Mouse (Mus musculus) bone marrow macrophage, adult 2 months (primary cell): ENCODE measurements at regions not wholly inside any gene's neighbourhood (a gene's known extent, or its start where the extent isn't known, plus 50 kb on each side); places are given as distances from the start of the nearest gene placed in this dataset.

Experiments
- CTCF ChIP-seq: IDR thresholded peaks from 2 replicates; pipeline ENCODE4 v1.5.1; 2012; ENCODE audit warnings: low read depth, mild to moderate bottlenecking, low read length, moderate library complexity
- POLR2A ChIP-seq: IDR thresholded peaks from 2 replicates; pipeline ENCODE4 v1.6.1; 2012; ENCODE audit warnings: mild to moderate bottlenecking, low read depth, low read length, borderline replicate concordance

DNA sequence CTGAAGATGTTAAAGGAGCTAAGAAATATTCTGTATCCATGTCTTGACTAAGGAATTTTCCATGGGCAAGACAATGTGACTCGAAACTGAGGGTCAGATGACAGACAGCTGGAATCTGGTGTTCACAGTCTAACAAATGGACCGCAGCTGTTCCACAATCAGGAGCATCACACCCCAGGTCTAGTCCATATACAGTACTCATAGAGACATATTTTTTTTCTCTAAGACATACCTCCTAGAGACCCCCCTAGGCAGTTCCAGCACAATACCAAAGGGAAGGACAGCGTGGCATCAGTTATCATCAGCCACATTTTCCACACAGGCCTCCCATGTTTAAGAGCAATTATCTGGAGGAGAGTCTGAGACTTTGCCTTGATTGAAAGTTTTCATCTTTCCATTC lies 878.8 kb downstream of the Stpg2 start:
- TF ChIP-seq CTCF (no peak), POLR2A (no peak)
